Mouse (Mus musculus) midbrain, embryonic 10.5 days (tissue): ENCODE data around the gene Zswim9. TPM values are rescaled to one million over a fixed set of nuclear protein-coding genes. Genes with fewer than 3 reads are reported as not detected.
A peak's percentile ranks its signal among the peaks of the same experiment; 100 is the strongest.

Experiments used
- DNase-seq: peaks from one replicate; pipeline ENCODE4 v3.0.0-alpha.2; 2017; ENCODE audit warnings: low spot score
- H3K27ac ChIP-seq: fragments of 300-500 bp; sonication (generic); replicated peaks from 2 replicates; pipeline ENCODE4 v1.5.1; 2016; ENCODE audit warnings: mild to moderate bottlenecking
- H3K27me3 ChIP-seq: fragments of 300-500 bp; sonication (generic); 2 replicates; pipeline ENCODE4 v1.6.1; 2016; ENCODE audit warnings: low read depth, mild to moderate bottlenecking; ENCODE audit not compliant: poor library complexity, severe bottlenecking
- H3K36me3 ChIP-seq: fragments of 300-500 bp; sonication (generic); 2 replicates; pipeline ENCODE4 v1.6.1; 2016; ENCODE audit warnings: mild to moderate bottlenecking, moderate library complexity
- H3K4me1 ChIP-seq: fragments of 300-500 bp; sonication (generic); 2 replicates; pipeline ENCODE4 v1.6.1; 2016
- H3K4me3 ChIP-seq: fragments of 300-500 bp; sonication (generic); 2 replicates; pipeline ENCODE4 v1.5.1; 2016; ENCODE audit warnings: mild to moderate bottlenecking, moderate library complexity
- H3K9me3 ChIP-seq: fragments of 300-500 bp; sonication (generic); replicated peaks from 2 replicates; pipeline ENCODE4 v1.6.1; 2016; ENCODE audit warnings: mild to moderate bottlenecking
- WGBS: fragments of 180-500 bp; shearing (Covaris S2); methylation state at CpG from one replicate; pipeline ENCODE4 v1.1.7; 2016; 5-methylcytosine and 5-hydroxymethylcytosine counted together
- polyA plus RNA-seq: library from polyadenylated mRNA; unstranded; fragments of >200 nt; fragmentation: Nextera tagmentation; extraction: Ambion mirVana; gene quantifications from 2 replicates; pipeline ENCODE4 v1.2.1, GENCODE M21; 2016

Gene Zswim9
- polyA plus RNA-seq, result 11.5 and 14.7 TPM in 2 replicates

GRCm38 (mm10) chr7:13278308-13278891 lies at the start of gene Zswim9:
TSS of gene Zswim9 (minus strand) at chr7:13278721.
- under 1% methylated on average over 39 of the region's 39 CpGs for WGBS
- Histone ChIP-seq H3K36me3 (peaks cover 72% of the 10 kb centered on the region), H3K4me1 (peaks cover 10% of the 10 kb centered on the region), H3K27me3 (no peaks in the 10 kb centered on the region), H3K27ac (peak within 1 kb of the TSS; percentile 96), H3K9me3 (no peaks in the 10 kb centered on the region), H3K4me3 (peak within 1 kb of the TSS; percentile 73)
- DNase-seq, result peak; percentile 93

- Histone ChIP-seq H3K27ac (no peak within 1 kb of the TSS), H3K36me3 (peaks cover 28% of the 10 kb centered on the region), H3K4me3 (no peak within 1 kb of the TSS), H3K4me1 (no peaks in the 10 kb centered on the region), H3K9me3 (no peaks in the 10 kb centered on the region), H3K27me3 (no peaks in the 10 kb centered on the region)
- 87% methylated on average over 2 of the region's 2 CpGs for WGBS
- DNase-seq, result no peak
Observed at GRCm38 (mm10) chr7:13324316-13324715, 45.8 kb upstream of the Zswim9 start, which contains the start of gene Pla2g4c. TSS of gene Pla2g4c (plus strand) at chr7:13324655.

GRCm38 (mm10) chr7:13321424-13321823 lies 42.9 kb upstream of the Zswim9 start:
- H3K9me3 ChIP-seq, result no peaks in the 10 kb centered on the region
- no peak overlapping the region for H3K4me3 ChIP-seq
- no peak overlapping the region for H3K27ac ChIP-seq
- 88% methylated on average over 3 of the region's 3 CpGs for WGBS
- H3K27me3 ChIP-seq, result no peaks in the 10 kb centered on the region
- peaks cover 24% of the 10 kb centered on the region for H3K36me3 ChIP-seq
- DNase-seq, result no peak
- H3K4me1 ChIP-seq, result no peaks in the 10 kb centered on the region

GRCm38 (mm10) chr7:13314095-13314597 lies 35.6 kb upstream of the Zswim9 start:
- H3K4me3 ChIP-seq, result no peak overlapping the region
- 91% methylated on average over 5 of the region's 5 CpGs for WGBS
- peaks cover 59% of the 10 kb centered on the region for H3K36me3 ChIP-seq
- no peaks in the 10 kb centered on the region for H3K9me3 ChIP-seq
- H3K27ac ChIP-seq, result no peak overlapping the region
- H3K27me3 ChIP-seq, result no peaks in the 10 kb centered on the region
- H3K4me1 ChIP-seq, result no peaks in the 10 kb centered on the region
- no peak for DNase-seq

GRCm38 (mm10) chr7:13311401-13311800 lies 32.9 kb upstream of the Zswim9 start:
- H3K4me1 ChIP-seq, result no peaks in the 10 kb centered on the region
- no peak overlapping the region for H3K4me3 ChIP-seq
- no peak overlapping the region for H3K27ac ChIP-seq
- DNase-seq, result no peak
- H3K27me3 ChIP-seq, result no peaks in the 10 kb centered on the region
- WGBS, result 93% methylated on average over 4 of the region's 4 CpGs
- no peaks in the 10 kb centered on the region for H3K9me3 ChIP-seq
- peaks cover 86% of the 10 kb centered on the region for H3K36me3 ChIP-seq

- Histone ChIP-seq H3K9me3 (no peaks in the 10 kb centered on the region), H3K36me3 (peaks cover 91% of the 10 kb centered on the region), H3K27me3 (no peaks in the 10 kb centered on the region), H3K27ac (no peak overlapping the region), H3K4me1 (no peaks in the 10 kb centered on the region), H3K4me3 (no peak overlapping the region)
- 90% methylated on average over 6 of the region's 6 CpGs for WGBS
- DNase-seq, result no peak
Observed at GRCm38 (mm10) chr7:13310493-13311199, 32.1 kb upstream of the Zswim9 start.

- DNase-seq, result no peak
- Histone ChIP-seq H3K27ac (no peak overlapping the region), H3K9me3 (no peaks in the 10 kb centered on the region), H3K36me3 (peaks cover 99% of the 10 kb centered on the region), H3K4me1 (no peaks in the 10 kb centered on the region), H3K27me3 (no peaks in the 10 kb centered on the region), H3K4me3 (no peak overlapping the region)
- 94% methylated on average over 2 of the region's 2 CpGs for WGBS
Observed at GRCm38 (mm10) chr7:13309407-13309806, 30.9 kb upstream of the Zswim9 start.

- H3K27me3 ChIP-seq, result no peaks in the 10 kb centered on the region
- H3K27ac ChIP-seq, result no peak overlapping the region
- no peaks in the 10 kb centered on the region for H3K9me3 ChIP-seq
- no peak for DNase-seq
- H3K4me1 ChIP-seq, result no peaks in the 10 kb centered on the region
- H3K4me3 ChIP-seq, result no peak overlapping the region
- peaks cover 100% of the 10 kb centered on the region for H3K36me3 ChIP-seq
Observed at GRCm38 (mm10) chr7:13303372-13303771, 24.9 kb upstream of the Zswim9 start.

- DNase-seq, result no peak
- 86% methylated on average over 2 of the region's 2 CpGs for WGBS
- H3K36me3 ChIP-seq, result peaks cover 100% of the 10 kb centered on the region
Observed at GRCm38 (mm10) chr7:13302780-13303179, 24.3 kb upstream of the Zswim9 start.

GRCm38 (mm10) chr7:13301643-13302042 lies 23.1 kb upstream of the Zswim9 start:
- H3K27ac ChIP-seq, result no peak overlapping the region
- WGBS, result 95% methylated on average over 1 of the region's 1 CpGs
- H3K9me3 ChIP-seq, result no peaks in the 10 kb centered on the region
- peaks cover 100% of the 10 kb centered on the region for H3K36me3 ChIP-seq
- H3K27me3 ChIP-seq, result no peaks in the 10 kb centered on the region
- no peak for DNase-seq
- H3K4me3 ChIP-seq, result no peak overlapping the region
- H3K4me1 ChIP-seq, result no peaks in the 10 kb centered on the region

More at GRCm38 (mm10) chr7:13302780-13303179, 24.3 kb upstream of the Zswim9 start:
- no peak overlapping the region for H3K27ac ChIP-seq
- no peaks in the 10 kb centered on the region for H3K4me1 ChIP-seq
- H3K27me3 ChIP-seq, result no peaks in the 10 kb centered on the region
- no peak overlapping the region for H3K4me3 ChIP-seq
- no peaks in the 10 kb centered on the region for H3K9me3 ChIP-seq

GRCm38 (mm10) chr7:13298821-13299220 lies 20.3 kb upstream of the Zswim9 start:
- Histone ChIP-seq H3K4me3 (no peak overlapping the region), H3K27me3 (no peaks in the 10 kb centered on the region), H3K4me1 (no peaks in the 10 kb centered on the region), H3K36me3 (peaks cover 100% of the 10 kb centered on the region), H3K9me3 (no peaks in the 10 kb centered on the region), H3K27ac (no peak overlapping the region)
- no peak for DNase-seq
- 94% methylated on average over 5 of the region's 5 CpGs for WGBS

GRCm38 (mm10) chr7:13297636-13298035 lies 19.1 kb upstream of the Zswim9 start:
- Histone ChIP-seq H3K36me3 (peaks cover 100% of the 10 kb centered on the region), H3K27ac (no peak overlapping the region), H3K27me3 (no peaks in the 10 kb centered on the region), H3K4me3 (no peak overlapping the region), H3K9me3 (no peaks in the 10 kb centered on the region), H3K4me1 (no peaks in the 10 kb centered on the region)
- 98% methylated on average over 1 of the region's 1 CpGs for WGBS
- no peak for DNase-seq

- H3K36me3 ChIP-seq, result peaks cover 100% of the 10 kb centered on the region
- H3K4me1 ChIP-seq, result no peaks in the 10 kb centered on the region
- 91% methylated on average over 7 of the region's 7 CpGs for WGBS
- no peaks in the 10 kb centered on the region for H3K9me3 ChIP-seq
- H3K4me3 ChIP-seq, result no peak overlapping the region
- no peak overlapping the region for H3K27ac ChIP-seq
- DNase-seq, result no peak
- H3K27me3 ChIP-seq, result no peaks in the 10 kb centered on the region
Observed at GRCm38 (mm10) chr7:13295256-13295655, 16.7 kb upstream of the Zswim9 start.
